Mouse (Mus musculus) heart, postnatal 36 days (tissue): Measurements from ENCODE around the gene Rpl11. TPM values are rescaled to one million over a fixed set of nuclear protein-coding genes. Genes with fewer than 3 reads are reported as not detected.
"Not testable (repeated sequence)": the region's sequence is repeated elsewhere in the genome, so short reads cannot be mapped to it uniquely, and the experiment has no call there.

Experiments used
- DNase-seq, 2 experiments: peaks; one replicate each; pipeline ENCODE4 v3.0.0; 2021 to 2022
- intact Hi-C: fragments of 180-260 bp; cut with DNase I; formaldehyde crosslinking; loops from one replicate; pipeline ENCODE4 v1.15.1; 2025
- total RNA-seq, 2 experiments: library from RNA; stranded (reverse); gene quantifications; 2 replicates each; pipeline ENCODE4 v1.2.3; 2021

Gene Rpl11
- total RNA-seq, 2 experiments from 2014 or later, result 239 to 270 TPM

GRCm38 (mm10) chr4:136071178-136071714 lies 18.0 kb upstream of the Rpl11 start:
- intact Hi-C loops, result loop anchor here (5.0 kb wide), 1 partner anchor 131 kb away; no protein-coding TSS in a partner anchor
- DNase-seq, result peak; percentile 80 to 88

- no peak for DNase-seq
- intact Hi-C loops, result loop anchor here (1.0 to 5.0 kb wide), 3 partner anchors 79 to 132 kb away; no protein-coding TSS in a partner anchor
These were observed 17.4 kb upstream of the Rpl11 start for GRCm38 (mm10) chr4:136070592-136070991.

GRCm38 (mm10) chr4:136069954-136070353 lies 16.7 kb upstream of the Rpl11 start:
- peak; percentile 82 to 87 for DNase-seq
- intact Hi-C loops, result loop anchor here (1.0 to 5.0 kb wide), 3 partner anchors 79 to 132 kb away; no protein-coding TSS in a partner anchor

- DNase-seq, result no peak
- intact Hi-C loops, result no loop called here
These were observed 16.1 kb upstream of the Rpl11 start for GRCm38 (mm10) chr4:136069313-136069712.

GRCm38 (mm10) chr4:136063143-136063542 lies 9.9 kb upstream of the Rpl11 start:
- DNase-seq, result no peak
- intact Hi-C loops, result no loop called here

- DNase-seq, result not testable (repeated sequence)
- intact Hi-C loops, result loop anchor here (10.0 kb wide), 1 partner anchor 255 kb away; no protein-coding TSS in a partner anchor
These were observed 6.7 kb upstream of the Rpl11 start for GRCm38 (mm10) chr4:136059800-136060488.

GRCm38 (mm10) chr4:136057916-136058315 lies 4.7 kb upstream of the Rpl11 start:
- no peak for DNase-seq
- intact Hi-C loops, result loop anchor here (10.0 kb wide), 1 partner anchor 253 kb away; no protein-coding TSS in a partner anchor

GRCm38 (mm10) chr4:136056030-136056429 lies 2.8 kb upstream of the Rpl11 start:
- intact Hi-C loops, result loop anchor here (10.0 kb wide), 1 partner anchor 251 kb away; no protein-coding TSS in a partner anchor
- no peak for DNase-seq

- intact Hi-C loops, result loop anchor here (5.0 to 10.0 kb wide), 3 partner anchors 167 to 548 kb away; partner anchors contain the start of gene Kdm1a
- no peak for DNase-seq
These were observed 615 bp upstream of the Rpl11 start for GRCm38 (mm10) chr4:136053843-136054242.

- DNase-seq, result no peak
- intact Hi-C loops, result loop anchor here (5.0 to 10.0 kb wide), 3 partner anchors 165 to 550 kb away; partner anchors contain the start of gene Kdm1a
These were observed 538 bp downstream of the Rpl11 start for GRCm38 (mm10) chr4:136052534-136053246.

GRCm38 (mm10) chr4:136052060-136052459 lies 1.2 kb downstream of the Rpl11 start:
- intact Hi-C loops, result loop anchor here (5.0 to 10.0 kb wide), 3 partner anchors 165 to 550 kb away; partner anchors contain the start of gene Kdm1a
- DNase-seq, result no peak

- no peak for DNase-seq
- intact Hi-C loops, result loop anchor here (5.0 to 10.0 kb wide), 3 partner anchors 163 to 552 kb away; partner anchors contain the start of gene Kdm1a
These were observed 3.0 kb downstream of the Rpl11 start for GRCm38 (mm10) chr4:136050226-136050625.

- no peak for DNase-seq
- intact Hi-C loops, result no loop called here
These were observed 4.8 kb downstream of the Rpl11 start for GRCm38 (mm10) chr4:136048291-136049032.

- DNase-seq, result no peak
- intact Hi-C loops, result no loop called here
These were observed 5.6 kb downstream of the Rpl11 start for GRCm38 (mm10) chr4:136047626-136048025.

GRCm38 (mm10) chr4:136046888-136047287 lies 6.3 kb downstream of the Rpl11 start:
- intact Hi-C loops, result no loop called here
- DNase-seq, result no peak

- intact Hi-C loops, result no loop called here
- no peak for DNase-seq
These were observed 8.1 kb downstream of the Rpl11 start for GRCm38 (mm10) chr4:136045091-136045490.

GRCm38 (mm10) chr4:136043784-136044400 lies 9.3 kb downstream of the Rpl11 start:
- intact Hi-C loops, result no loop called here
- no peak for DNase-seq

- intact Hi-C loops, result no loop called here
These were observed 18.1 kb downstream of the Rpl11 start for GRCm38 (mm10) chr4:136035078-136035477.

GRCm38 (mm10) chr4:136033231-136033630 lies 20.0 kb downstream of the Rpl11 start:
- intact Hi-C loops, result no loop called here
- DNase-seq, result no peak

More at GRCm38 (mm10) chr4:136035078-136035477, 18.1 kb downstream of the Rpl11 start:
- DNase-seq, result no peak
